Mouse (Mus musculus) olfactory bulb, adult 2 months (tissue): Measurements from ENCODE around the gene Zfp954. TPM values are rescaled to one million over a fixed set of nuclear protein-coding genes. Genes with fewer than 3 reads are reported as not detected.
"Not testable (repeated sequence)": the region's sequence is repeated elsewhere in the genome, so short reads cannot be mapped to it uniquely, and the experiment has no call there.

Experiments
- H3K27ac ChIP-seq: fragments of 200-500 bp; 2 replicates; pipeline ENCODE4 v1.5.1; 2012; ENCODE audit warnings: low read depth, low read length; ENCODE audit not compliant: insufficient read depth
- H3K4me1 ChIP-seq: fragments of 200-500 bp; 2 replicates; pipeline ENCODE4 v1.6.1; 2012; ENCODE audit warnings: low read length; ENCODE audit not compliant: control insufficient read depth, insufficient read depth
- H3K4me3 ChIP-seq: fragments of 200-500 bp; 2 replicates; pipeline ENCODE4 v1.5.1; 2012; ENCODE audit warnings: mild to moderate bottlenecking, low read depth, low read length, moderate library complexity; ENCODE audit not compliant: insufficient read depth
- CTCF ChIP-seq: fragments of 200-500 bp; IDR thresholded peaks from 2 replicates; pipeline ENCODE4 v1.5.1; 2012; ENCODE audit warnings: low read depth, mild to moderate bottlenecking, low read length, moderate library complexity; ENCODE audit not compliant: insufficient read depth
- POLR2A ChIP-seq: fragments of 200-500 bp; IDR thresholded peaks from 2 replicates; pipeline ENCODE4 v1.6.1; 2012; ENCODE audit warnings: mild to moderate bottlenecking, low read depth, low read length, moderate library complexity; ENCODE audit not compliant: insufficient read depth
- WGBS: fragments of 180-500 bp; shearing (Covaris S2); methylation state at CpG from one replicate; pipeline ENCODE4 v1.1.7; 2018; 5-methylcytosine and 5-hydroxymethylcytosine counted together
- polyA plus RNA-seq: library from polyadenylated mRNA; stranded (reverse); fragments of >200 nt; gene quantifications from 2 replicates; pipeline ENCODE4 v1.2.4, GENCODE M21; 2012; ENCODE audit warnings: low replicate concordance; ENCODE audit not compliant: missing spikeins, insufficient read depth, insufficient read length

Gene Zfp954
- not detected in 2 replicates for polyA plus RNA-seq

- H3K27ac ChIP-seq: no peak within 1 kb of the TSS
- H3K4me1 ChIP-seq: no peaks in the 10 kb centered on the region
- peak within 1 kb of the TSS; percentile 75 for H3K4me3 ChIP-seq
- TF ChIP-seq CTCF (no peak), POLR2A (peak; percentile 50)
- under 1% methylated on average over 30 of the region's 30 CpGs for WGBS
Observed at GRCm38 (mm10) chr7:7120921-7121601, at the start of gene Zfp954. TSS of gene Zfp954 (minus strand) at chr7:7121488.

- 90% methylated on average over 15 of the region's 15 CpGs for WGBS
- Histone ChIP-seq H3K4me3 (no peak overlapping the region), H3K27ac (no peak overlapping the region), H3K4me1 (no peaks in the 10 kb centered on the region)
- TF ChIP-seq POLR2A: no peak
- TF ChIP-seq CTCF: no peak
Observed at GRCm38 (mm10) chr7:7145991-7146608, 24.8 kb upstream of the Zfp954 start.

DNA sequence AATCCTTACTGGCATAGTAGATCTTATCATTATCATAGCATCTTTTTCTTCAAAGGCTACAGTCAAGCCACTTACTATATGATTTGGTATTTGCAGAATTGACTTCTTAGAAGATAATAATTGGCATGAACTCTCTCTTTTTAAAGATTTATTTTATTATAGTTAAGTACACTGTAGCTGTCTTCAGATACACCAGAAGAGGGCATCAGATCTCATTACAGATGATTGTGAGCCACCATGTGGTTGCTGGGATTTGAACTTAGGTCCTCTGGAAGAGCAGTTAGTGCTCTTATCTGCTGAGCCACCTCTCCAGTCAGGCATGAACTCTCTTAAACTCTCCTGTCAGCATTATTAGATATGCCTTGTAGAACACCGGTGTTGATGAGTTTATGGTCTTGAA is 22.9 kb upstream of the Zfp954 start:
- Histone ChIP-seq H3K4me1 (no peaks in the 10 kb centered on the region), H3K4me3 (no peak overlapping the region), H3K27ac (no peak overlapping the region)
- TF ChIP-seq POLR2A (no peak), CTCF (no peak)
- whole genome bisulfite sequencing: 87% methylated on average over 1 of the region's 1 CpGs

DNA sequence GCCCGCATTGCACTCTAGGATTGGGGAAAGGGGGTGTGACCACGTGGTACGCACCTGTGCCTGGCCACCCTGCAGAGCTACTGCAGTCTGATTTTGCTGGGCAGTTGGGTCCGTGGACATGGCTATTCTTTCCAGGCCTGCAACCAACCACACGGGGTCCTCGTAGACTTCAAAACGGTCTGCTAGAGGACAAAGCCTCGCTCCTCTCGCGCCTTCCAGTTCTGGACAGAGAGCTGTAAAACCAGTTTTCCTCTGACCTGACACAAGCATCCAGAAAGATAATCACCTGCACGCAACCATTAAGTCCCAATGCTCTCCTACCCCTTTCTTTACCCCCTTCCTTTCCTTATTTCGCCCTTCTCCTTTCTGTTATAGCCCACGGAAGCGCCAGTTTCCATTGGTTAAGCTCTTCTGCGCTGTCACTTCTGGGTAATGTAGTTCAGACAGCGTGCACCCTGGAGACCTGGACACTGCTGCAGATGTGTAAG is 15.1 kb upstream of the Zfp954 start, which contains the start of gene Zfp773:
Zfp773 (minus strand) TSS at position 377 of the 488 bp plus-strand sequence.
- H3K4me3 ChIP-seq: peak within 1 kb of the TSS; percentile 55
- no peaks in the 10 kb centered on the region for H3K4me1 ChIP-seq
- TF ChIP-seq POLR2A (no peak), CTCF (peak; percentile 41; the same call in 1 of the 2 replicates)
- H3K27ac ChIP-seq: no peak within 1 kb of the TSS; the same call in 1 of the 2 replicates
- 2% methylated on average over 16 of the region's 16 CpGs for WGBS

- Histone ChIP-seq H3K27ac (no peak overlapping the region), H3K4me3 (no peak overlapping the region), H3K4me1 (no peaks in the 10 kb centered on the region)
- no peak for TF ChIP-seq POLR2A
- 50% methylated on average over 8 of the region's 8 CpGs for WGBS
Observed at GRCm38 (mm10) chr7:7132751-7133150, 11.5 kb upstream of the Zfp954 start.

- not testable (repeated sequence) for H3K4me1 ChIP-seq, H3K4me3 ChIP-seq, H3K27ac ChIP-seq
- WGBS: 96% methylated on average over 15 of the region's 15 CpGs
Observed at GRCm38 (mm10) chr7:7130491-7131124, 9.3 kb upstream of the Zfp954 start.

- Histone ChIP-seq H3K4me1 (no peaks in the 10 kb centered on the region), H3K4me3 (no peak overlapping the region), H3K27ac (no peak overlapping the region)
- WGBS: 47% methylated on average over 6 of the region's 6 CpGs
- TF ChIP-seq CTCF: no peak
- TF ChIP-seq POLR2A: no peak
Observed at GRCm38 (mm10) chr7:7121602-7121980, 303 bp upstream of the Zfp954 start.

GRCm38 (mm10) chr7:7118441-7118840 is 2.8 kb downstream of the Zfp954 start:
- Histone ChIP-seq H3K4me1 (no peaks in the 10 kb centered on the region), H3K4me3 (no peak overlapping the region), H3K27ac (no peak overlapping the region)
- TF ChIP-seq CTCF: no peak
- TF ChIP-seq POLR2A: no peak
- WGBS: 64% methylated on average over 2 of the region's 2 CpGs

- TF ChIP-seq CTCF: no peak
- H3K4me1 ChIP-seq: no peaks in the 10 kb centered on the region
- H3K27ac ChIP-seq: no peak overlapping the region
- H3K4me3 ChIP-seq: no peak overlapping the region
- 95% methylated on average over 7 of the region's 7 CpGs for WGBS
Observed at GRCm38 (mm10) chr7:7108501-7108900, 12.8 kb downstream of the Zfp954 start.

Other genes starting within 250 kb of the Zfp954 start
- not detected in 2 replicates for gene Aurkc, start 126.2 kb downstream of the Zfp954 start, polyA plus RNA-seq
- gene Zfp773, start 15.3 kb upstream of the Zfp954 start, polyA plus RNA-seq: not detected in 2 replicates
- not detected in 2 replicates for gene Zfp418, start 49.8 kb upstream of the Zfp954 start, polyA plus RNA-seq
- not detected in 2 replicates for gene Zfp772, start 88.5 kb upstream of the Zfp954 start, polyA plus RNA-seq
- gene Vmn2r29, start 125.8 kb upstream of the Zfp954 start, polyA plus RNA-seq: not detected in 2 replicates
- not detected in 2 replicates for gene Gm45844, start 156.8 kb upstream of the Zfp954 start, polyA plus RNA-seq
- not detected in 2 replicates for gene Clcn4, start 179.4 kb upstream of the Zfp954 start, polyA plus RNA-seq
- gene Vmn2r30, start 216.1 kb upstream of the Zfp954 start, polyA plus RNA-seq: not detected in 2 replicates